In the genomic region with DNA sequence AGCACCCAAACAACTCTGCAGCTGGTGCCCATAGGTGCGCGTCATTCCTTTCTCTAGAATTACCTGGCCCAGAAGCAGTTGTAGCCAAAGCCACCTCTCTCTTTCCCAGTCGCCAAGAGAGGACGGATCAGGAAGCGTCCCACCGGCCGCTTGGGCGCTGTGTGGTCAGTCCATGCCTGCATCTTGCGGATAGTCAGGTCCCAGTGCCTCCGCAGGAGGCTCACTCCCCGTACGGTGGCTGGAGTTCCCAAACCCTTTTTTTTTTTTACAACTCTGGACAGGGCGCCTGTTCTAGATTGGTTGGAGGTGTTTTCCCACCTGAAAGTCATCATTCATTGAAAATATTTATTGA, we compare ENCODE assay signal across 8 mouse cellular contexts. TPM values are rescaled to one million over a fixed set of nuclear protein-coding genes. Genes with fewer than 3 reads are reported as not detected.
DNase-seq lines count a peak whose midpoint lies in the region; ATAC-seq and TF ChIP-seq lines count a peak whose summit lies in the region.

No protein-coding gene starts in this region.

- no peak for TF ChIP-seq EP300 in heart, adult 2 months (IDR thresholded peaks at IDR 0.05; ENCODE audit: insufficient read depth, low read depth, low read length)
- no peak for TF ChIP-seq EP300 in ES-Bruce4 (IDR thresholded peaks at IDR 0.05; ENCODE audit: insufficient read depth, low read depth, low read length)
- no peak for TF ChIP-seq EP300 in liver, postnatal 0 days (IDR thresholded peaks at IDR 0.05; ENCODE audit: low read depth)

- peak overlapping the region; percentile 98 for H3K4me2 ChIP-seq in forebrain, embryonic 16.5 days (ENCODE audit: low read length)
- peak overlapping the region; percentile 96 for H3K4me2 ChIP-seq in liver, postnatal 0 days (ENCODE audit: low read depth, low read length)

- peaks cover 2% of the 10 kb centered on the region; the same call in 1 of the 2 replicates for H3K4me1 ChIP-seq in heart, adult 2 months (ENCODE audit: control insufficient read depth, insufficient read depth, low read length)
- no peaks in the 10 kb centered on the region for H3K4me1 ChIP-seq in ES-Bruce4 (ENCODE audit: control insufficient read depth, insufficient read depth, low read length)
- peaks cover 18% of the 10 kb centered on the region for H3K4me1 ChIP-seq in forebrain, embryonic 16.5 days (replicated peaks; ENCODE audit: control insufficient read depth, insufficient read depth, low read length)
- peaks cover 16% of the 10 kb centered on the region for H3K4me1 ChIP-seq in liver, postnatal 0 days (ENCODE audit: insufficient read depth)

- no peaks in the 10 kb centered on the region for H3K9me3 ChIP-seq in ES-Bruce4 (replicated peaks; ENCODE audit: control insufficient read depth, insufficient read depth, low read length, poor library complexity, severe bottlenecking)
- H3K9me3 ChIP-seq in forebrain, embryonic 16.5 days (ENCODE audit: control insufficient read depth, low read length) = peaks cover 4% of the 10 kb centered on the region; the same call in 1 of the 2 replicates
- 0 out of 2 replicates have a peak, but pooled peaks cover 2% of the 10 kb centered on the region for H3K9me3 ChIP-seq in liver, postnatal 0 days (ENCODE audit: low read length)

- H3K27me3 ChIP-seq in heart, adult 2 months (ENCODE audit: control insufficient read depth, insufficient read depth, low read length) = no peaks in the 10 kb centered on the region
- no peaks in the 10 kb centered on the region for H3K27me3 ChIP-seq in ES-Bruce4 (ENCODE audit: control insufficient read depth, insufficient read depth, low read length, poor library complexity, severe bottlenecking)
- no peaks in the 10 kb centered on the region for H3K27me3 ChIP-seq in forebrain, embryonic 16.5 days (replicated peaks; ENCODE audit: control insufficient read depth, insufficient read depth, low read length)
- no peaks in the 10 kb centered on the region for H3K27me3 ChIP-seq in liver, postnatal 0 days (ENCODE audit: insufficient read depth, low read length)

- H3K36me3 ChIP-seq in heart, adult 2 months (ENCODE audit: control insufficient read depth, insufficient read depth, low read length) = no peaks in the 10 kb centered on the region
- H3K36me3 ChIP-seq in ES-Bruce4 (ENCODE audit: control insufficient read depth, insufficient read depth, low read length, poor library complexity, severe bottlenecking) = no peaks in the 10 kb centered on the region
- H3K36me3 ChIP-seq in forebrain, embryonic 16.5 days (ENCODE audit: control insufficient read depth, insufficient read depth) = no peaks in the 10 kb centered on the region
- no peaks in the 10 kb centered on the region for H3K36me3 ChIP-seq in liver, postnatal 0 days (replicated peaks; ENCODE audit: insufficient read depth, low read length)

- H3K79me2 ChIP-seq in heart, adult 2 months (replicated peaks; ENCODE audit: control insufficient read depth, insufficient read depth, low read length) = no peaks in the 10 kb centered on the region

- H3K9ac ChIP-seq in heart, adult 2 months (ENCODE audit: low read depth, low read length) = peak overlapping the region; percentile 79
- peak overlapping the region; percentile 76 for H3K9ac ChIP-seq in ES-Bruce4 (ENCODE audit: low read depth, poor library complexity, severe bottlenecking)
- H3K9ac ChIP-seq in forebrain, embryonic 16.5 days (replicated peaks; ENCODE audit: low read depth, low read length) = peak overlapping the region; percentile 80
- H3K9ac ChIP-seq in liver, postnatal 0 days (replicated peaks) = peak overlapping the region; percentile 80

- intact Hi-C loops in heart, adult 2 months (cut with DNase I) = loop anchor here (1.0 kb wide), 1 partner anchor 35 kb away; a partner anchor contains a TSS

- no peak for TF ChIP-seq CTCF in heart, adult 2 months (IDR thresholded peaks at IDR 0.05)
- TF ChIP-seq CTCF in ES-Bruce4 (IDR thresholded peaks at IDR 0.05; ENCODE audit: low read depth, low read length) = no peak
- no peak for TF ChIP-seq CTCF in liver, postnatal 0 days (IDR thresholded peaks at IDR 0.05; ENCODE audit: low read depth)

- peak; percentile 14 for ATAC-seq in forebrain, embryonic 16.5 days
- no peak for ATAC-seq in liver, postnatal 0 days

- 0% methylated on average over 13 of the region's 13 CpGs for WGBS in heart, adult 2 months
- WGBS in forebrain, embryonic 16.5 days = 0% methylated on average over 13 of the region's 13 CpGs
- 6% methylated on average over 13 of the region's 13 CpGs for WGBS in liver, postnatal 0 days (ENCODE audit: insufficient replicate concordance)

- no peak; the same call in 1 of the 2 replicates for TF ChIP-seq POLR2A in heart, adult 2 months (IDR thresholded peaks at IDR 0.05; ENCODE audit: insufficient read depth, low read depth, low read length)
- TF ChIP-seq POLR2A in ES-Bruce4 (IDR thresholded peaks at IDR 0.05; ENCODE audit: insufficient read depth, low read length) = no peak

- H3K27ac ChIP-seq in heart, adult 2 months = peak overlapping the region; percentile 94
- no peak overlapping the region for H3K27ac ChIP-seq in ES-Bruce4 (ENCODE audit: insufficient read depth, low read length)
- no peak overlapping the region for H3K27ac ChIP-seq in forebrain, embryonic 16.5 days (ENCODE audit: low read length)
- H3K27ac ChIP-seq in liver, postnatal 0 days (ENCODE audit: low read depth) = peak overlapping the region; percentile 98

- peak overlapping the region; percentile 62 for H3K4me3 ChIP-seq in heart, adult 2 months
- H3K4me3 ChIP-seq in ES-Bruce4 (ENCODE audit: low read depth, low read length) = peak overlapping the region; percentile 88
- peak overlapping the region; percentile 76 for H3K4me3 ChIP-seq in forebrain, embryonic 16.5 days (replicated peaks; ENCODE audit: low read length)
- peak overlapping the region; percentile 66 for H3K4me3 ChIP-seq in liver, postnatal 0 days (ENCODE audit: low read depth, low read length)

- no peak for DNase-seq in heart, adult 2 months
- no peak for DNase-seq in heart, adult 11 months
- no peak for DNase-seq in liver, postnatal 0 days
- no peak for DNase-seq in right cerebral cortex, adult 18-20 months
- DNase-seq in right cerebral cortex, postnatal 10 days (ENCODE audit: low spot score in 2 of 2) = no peak
- no peak for DNase-seq in thymus, postnatal 25 days

RNA-seq across cellular contexts. Expression of a gene that starts 35.4 kb away (rescaled TPM):
- total RNA-seq in heart, adult 2 months (2021) = 100 to 1,000 TPM; 405 to 430 TPM
- 258 and 363 TPM in 2 replicates for polyA plus RNA-seq in heart, adult 2 months (2012; rRNA removed)
- polyA plus RNA-seq in ES-Bruce4 (2011; ENCODE audit: insufficient read depth, insufficient read length, low read depth, missing spikeins) = 679 and 698 TPM in 2 replicates
- 3,503 and 3,633 TPM in 2 replicates for polyA plus RNA-seq in forebrain, embryonic 16.5 days (2015; fragmentation: Nextera tagmentation; extraction: Ambion mirVana)
- 1,306 and 1,327 TPM in 2 replicates for polyA plus RNA-seq in liver, postnatal 0 days (2015; fragmentation: Nextera tagmentation; extraction: Ambion mirVana)

RNA-seq across cellular contexts. Expression of a gene that starts 52.5 kb away (rescaled TPM):
- total RNA-seq in heart, adult 2 months (2021) = 10 to 100 TPM; 20.6 to 23.8 TPM
- polyA plus RNA-seq in heart, adult 2 months (2012; rRNA removed) = 9.0 and 15.7 TPM in 2 replicates
- polyA plus RNA-seq in ES-Bruce4 (2011; ENCODE audit: insufficient read depth, insufficient read length, low read depth, missing spikeins) = 44.8 and 47.7 TPM in 2 replicates
- 23.5 and 25.0 TPM in 2 replicates for polyA plus RNA-seq in forebrain, embryonic 16.5 days (2015; fragmentation: Nextera tagmentation; extraction: Ambion mirVana)
- polyA plus RNA-seq in liver, postnatal 0 days (2015; fragmentation: Nextera tagmentation; extraction: Ambion mirVana) = 7.3 and 7.9 TPM in 2 replicates

Comparison
In these comparisons a context has a peak if more than half of its experiments do, and no peak if none do; other contexts are left out.
1. H3K27ac ChIP-seq: peak in heart, adult 2 months (single experiment) and liver, postnatal 0 days (single experiment); none in ES-Bruce4 (single experiment) and forebrain, embryonic 16.5 days (single experiment).
2. Peak in every context shown above with its lines, with median percentiles within 50 percentile points of each other: H3K4me3 ChIP-seq and H3K9ac ChIP-seq.